Mouse (Mus musculus) CD4-positive, CD25-positive, alpha-beta regulatory T cell, adult 4 months (primary cell): ENCODE measurements around the gene Cd3eap. TPM values are rescaled to one million over a fixed set of nuclear protein-coding genes. Genes with fewer than 3 reads are reported as not detected.

Experiments used
- ATAC-seq: one replicate; pipeline ENCODE4 v1.8.0; 2017
- polyA plus RNA-seq, 2 experiments: library from polyadenylated mRNA; unstranded; fragments of 100-300 nt; shearing (Covaris generic); gene quantifications; one replicate each; pipeline ENCODE4 v1.2.1; 2017

Gene Cd3eap
- polyA plus RNA-seq: 10 to 100 TPM; 15.8 to 17.6 TPM

GRCm38 (mm10) chr7:19359299-19359891, at the start of gene Cd3eap, which contains the start of gene Ppp1r13l:
Gene Cd3eap (minus strand): TSS chr7:19359483.
Gene Ppp1r13l (plus strand): TSS chr7:19359749.
- peak; percentile 86 for ATAC-seq

- peak; percentile 74 for ATAC-seq
These were observed 46.1 kb upstream of the Cd3eap start for GRCm38 (mm10) chr7:19405417-19405816.

DNA sequence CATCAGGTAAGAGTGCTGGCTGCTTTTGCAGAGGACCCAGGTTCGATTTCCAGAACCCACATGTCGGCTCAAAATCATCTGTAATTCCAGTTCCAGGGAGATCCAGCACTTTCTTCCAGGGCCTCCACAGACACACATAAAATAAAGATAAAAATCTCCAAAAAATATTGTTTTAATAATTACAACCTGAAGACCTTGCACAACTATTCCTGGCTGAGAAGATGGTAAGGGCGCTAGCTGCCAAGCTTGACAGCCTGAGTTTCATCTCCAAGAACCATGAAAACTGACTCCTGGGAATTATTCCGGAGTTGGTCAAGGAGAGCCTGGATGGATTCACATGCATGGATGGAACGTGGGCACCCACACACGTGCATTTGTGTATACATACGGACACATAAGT, 45.2 kb upstream of the Cd3eap start, which contains the start of gene Ckm:
Gene Ckm (plus strand): TSS at position 301 of the 400 bp plus-strand sequence.
- ATAC-seq: no peak

GRCm38 (mm10) chr7:19403731-19404296, 44.5 kb upstream of the Cd3eap start, which contains the start of gene Klc3:
Gene Klc3 (minus strand): TSS chr7:19404104.
- peak; percentile 78 for ATAC-seq

- ATAC-seq: no peak
These were observed 43.3 kb upstream of the Cd3eap start for GRCm38 (mm10) chr7:19402535-19403112.

DNA sequence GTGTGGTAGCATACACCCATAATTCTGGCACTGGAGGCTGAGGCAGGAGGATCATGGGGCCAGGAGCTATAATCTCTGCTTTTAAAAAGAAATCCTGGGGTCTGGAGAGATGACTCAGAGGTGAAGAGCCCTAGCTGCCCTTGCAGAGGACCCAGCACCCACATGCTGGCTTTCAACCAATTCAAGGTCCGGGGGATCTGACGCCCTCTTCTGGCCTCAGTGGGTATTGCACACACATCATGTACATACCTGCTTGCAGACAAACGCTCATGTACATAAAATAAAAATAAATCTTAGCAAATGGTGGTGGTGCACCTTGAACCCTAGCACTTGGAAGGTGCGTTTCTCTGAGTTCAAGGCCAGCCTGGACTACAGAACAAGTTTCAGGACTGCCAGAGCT, 41.7 kb upstream of the Cd3eap start:
- no peak for ATAC-seq

- ATAC-seq: peak; percentile 75
These were observed 40.4 kb upstream of the Cd3eap start for GRCm38 (mm10) chr7:19399496-19400280.

- no peak for ATAC-seq
These were observed 35.2 kb upstream of the Cd3eap start for GRCm38 (mm10) chr7:19394484-19394883.

GRCm38 (mm10) chr7:19388699-19389413, 29.6 kb upstream of the Cd3eap start:
- ATAC-seq: no peak

GRCm38 (mm10) chr7:19383708-19384107, 24.4 kb upstream of the Cd3eap start:
- no peak for ATAC-seq

DNA sequence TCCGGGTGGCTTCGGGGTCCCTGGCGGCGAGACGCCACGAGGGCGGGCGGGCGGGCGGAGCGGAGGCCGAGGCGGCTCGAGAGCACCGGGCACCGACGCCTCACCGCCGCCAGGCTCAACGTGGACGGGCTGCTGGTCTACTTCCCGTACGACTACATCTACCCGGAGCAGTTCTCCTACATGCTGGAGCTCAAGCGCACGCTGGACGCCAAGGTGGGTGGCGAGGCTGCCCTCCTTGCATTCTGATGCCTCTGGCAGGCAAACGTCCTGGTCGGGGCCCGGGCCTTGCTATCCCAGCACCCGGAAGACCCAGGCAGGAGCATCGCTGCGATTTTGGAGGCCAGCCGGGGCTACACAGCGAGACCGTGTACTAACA, 22.9 kb upstream of the Cd3eap start:
- ATAC-seq: no peak

DNA sequence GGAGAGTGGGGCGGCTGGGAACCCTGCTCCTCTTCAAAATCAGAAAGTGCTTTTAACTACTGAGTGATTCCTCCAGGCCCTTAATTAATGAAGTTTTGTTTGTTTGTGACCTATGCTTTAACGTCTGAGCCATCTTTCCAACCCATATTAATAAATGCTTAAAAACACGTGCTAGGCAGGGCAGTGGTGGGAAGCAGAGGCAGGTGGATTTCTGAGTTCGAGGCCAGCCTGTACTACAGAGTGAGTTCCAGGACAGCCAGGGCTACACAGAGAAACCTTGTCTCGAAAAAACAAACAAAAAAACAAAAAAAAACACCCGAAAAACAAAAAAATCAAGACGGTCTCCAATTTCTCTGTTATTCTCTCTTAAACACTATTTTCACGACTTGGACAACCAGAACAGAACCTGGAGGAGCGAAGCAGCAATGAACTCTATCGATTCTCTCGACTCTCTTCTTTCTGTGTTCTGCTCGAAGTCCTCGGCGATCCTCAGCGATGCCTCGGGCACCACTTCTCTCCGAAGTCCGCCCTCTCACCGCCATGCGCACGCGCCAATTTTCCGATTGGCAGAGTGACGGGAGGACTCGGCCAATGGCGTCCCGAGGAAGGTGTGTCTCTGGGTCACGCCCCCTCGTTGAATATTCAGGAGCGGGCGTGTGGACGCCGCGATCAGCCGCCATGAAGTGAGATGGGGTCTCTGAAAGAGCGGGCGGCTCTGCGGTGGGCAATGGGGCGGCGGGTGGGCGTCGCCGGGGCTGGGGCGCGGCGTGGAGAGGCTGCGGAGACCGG, 22.3 kb upstream of the Cd3eap start, which contains the start of gene Ercc2:
Gene Ercc2 (plus strand): TSS at position 634 of the 789 bp plus-strand sequence.
- ATAC-seq: peak; percentile 100

DNA sequence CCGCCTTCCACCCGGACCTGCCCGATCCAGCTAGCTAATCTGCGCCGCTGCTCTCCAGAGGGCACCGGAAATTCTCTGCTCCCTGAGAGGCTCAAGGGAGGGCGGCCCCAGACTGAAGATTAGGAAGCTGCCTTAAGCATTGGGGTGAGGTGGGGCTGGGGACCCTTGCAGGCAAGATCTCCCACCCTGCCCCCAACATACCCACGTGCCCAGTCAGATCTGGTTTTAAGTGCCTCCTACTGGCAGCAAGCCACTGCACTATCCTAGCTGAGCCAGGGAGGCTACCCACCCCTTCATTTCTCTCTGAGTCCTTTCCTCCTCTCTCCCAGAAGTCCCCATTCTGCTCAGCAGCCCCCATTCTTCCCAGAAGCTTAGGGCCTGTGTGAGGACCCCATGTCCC, 18.8 kb upstream of the Cd3eap start:
- ATAC-seq: no peak

- ATAC-seq: no peak
These were observed 16.7 kb upstream of the Cd3eap start for GRCm38 (mm10) chr7:19376019-19376418.

DNA sequence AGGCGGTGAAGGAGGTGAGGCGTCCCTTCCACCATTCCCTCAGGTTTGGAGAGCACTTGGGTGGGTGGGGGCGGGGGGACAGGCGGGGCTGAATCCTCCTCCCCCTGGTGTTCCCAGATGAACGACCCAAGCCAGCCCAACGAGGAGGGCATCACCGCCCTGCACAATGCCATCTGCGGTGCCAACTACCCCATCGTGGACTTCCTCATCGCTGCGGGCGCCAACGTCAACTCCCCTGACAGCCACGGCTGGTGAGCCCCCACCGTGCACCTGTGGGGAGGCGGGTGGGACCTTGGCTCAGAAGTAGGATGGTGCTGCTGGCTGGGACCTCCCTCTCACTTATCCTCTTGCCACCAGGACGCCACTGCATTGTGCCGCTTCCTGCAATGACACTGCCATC, 16.1 kb upstream of the Cd3eap start:
- no peak for ATAC-seq

- ATAC-seq: no peak
These were observed 14.1 kb upstream of the Cd3eap start for GRCm38 (mm10) chr7:19373367-19373766.

DNA sequence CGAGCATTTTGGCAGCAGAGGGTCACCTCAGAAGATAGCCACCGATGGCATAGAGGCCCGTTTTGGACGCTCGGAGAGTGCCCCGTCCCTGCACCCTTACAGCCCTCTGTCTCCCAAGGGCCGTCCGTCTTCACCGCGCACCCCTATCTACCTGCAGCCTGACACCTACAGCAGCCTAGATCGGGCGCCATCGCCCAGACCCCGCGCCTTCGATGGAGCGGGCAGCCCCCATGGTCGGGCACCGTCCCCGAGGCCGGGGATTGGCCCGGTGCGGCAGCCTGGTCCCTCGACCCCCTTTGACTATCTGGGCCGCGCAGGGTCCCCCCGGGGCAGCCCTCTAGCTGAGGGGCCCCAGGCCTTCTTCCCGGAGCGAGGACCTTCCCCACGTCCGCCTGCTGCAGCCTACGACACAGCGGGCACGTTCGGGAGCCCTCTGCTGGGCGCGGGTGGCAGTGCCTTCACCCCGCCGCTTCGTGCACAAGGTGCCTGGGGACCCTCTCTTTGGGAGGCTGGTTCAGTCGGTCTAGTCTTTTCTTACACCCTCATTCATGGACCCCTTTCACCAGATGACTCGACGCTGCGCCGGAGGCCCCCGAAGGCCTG, 10.6 kb upstream of the Cd3eap start:
- peak; percentile 96 for ATAC-seq

DNA sequence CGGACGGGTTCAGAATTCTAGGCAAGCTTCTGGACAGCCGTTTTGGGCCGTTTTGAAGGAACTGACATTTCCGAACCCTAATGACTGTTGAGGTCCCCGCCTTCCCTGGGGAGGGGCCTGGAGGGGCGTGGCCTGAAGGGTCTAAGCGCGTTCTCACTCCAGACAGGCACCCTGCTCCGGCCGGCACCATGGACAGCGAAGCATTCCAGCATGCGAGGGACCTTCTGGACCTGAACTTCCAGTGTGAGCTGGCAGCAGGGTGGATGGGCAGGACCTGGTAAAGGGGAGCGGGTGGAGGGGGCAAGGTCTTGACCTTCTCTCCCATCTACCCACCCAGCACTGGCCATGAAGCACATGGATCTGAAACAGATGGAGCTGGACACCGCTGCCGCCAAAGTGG, 9.1 kb upstream of the Cd3eap start:
- ATAC-seq: no peak

DNA sequence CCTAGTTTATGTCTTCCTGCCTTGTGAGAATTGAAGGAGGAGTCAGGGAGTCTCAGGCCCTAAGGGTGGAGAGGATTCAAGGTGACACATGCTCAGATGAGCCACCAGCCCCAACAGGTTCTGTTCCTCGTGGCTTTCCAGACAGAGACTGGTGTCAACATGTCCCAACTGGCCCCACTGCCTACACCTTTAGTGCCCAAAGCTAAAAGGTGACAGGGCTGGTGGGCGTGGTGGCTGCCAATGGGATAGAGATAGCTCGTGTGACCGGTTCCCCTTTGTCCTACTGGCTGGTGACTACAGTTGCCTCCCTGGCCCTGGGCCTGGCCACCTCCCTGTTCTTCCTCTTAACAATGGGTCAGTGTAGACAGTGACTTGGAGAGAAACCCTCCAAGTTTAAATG, 6.1 kb upstream of the Cd3eap start:
- ATAC-seq: no peak

DNA sequence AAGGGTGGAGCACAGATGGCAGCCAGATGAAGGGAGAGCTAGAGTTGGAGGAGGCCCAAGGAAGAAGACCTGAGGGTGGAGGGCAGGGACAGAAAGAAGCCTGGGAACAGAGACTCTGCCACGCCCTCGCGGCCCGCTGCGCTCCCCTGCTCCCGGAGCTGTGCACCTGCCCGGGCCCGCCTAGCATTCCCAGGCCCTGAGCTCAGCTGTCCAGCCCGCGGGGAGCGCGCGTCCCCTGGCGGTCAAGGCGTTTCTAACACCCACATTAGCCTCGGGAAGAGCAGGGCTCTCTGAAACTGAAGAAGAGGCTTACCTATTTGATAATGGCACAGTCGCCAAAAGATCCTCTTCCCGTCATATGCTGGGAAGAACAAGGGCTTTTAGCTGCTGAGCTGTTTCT, 4.6 kb upstream of the Cd3eap start:
- ATAC-seq: no peak

DNA sequence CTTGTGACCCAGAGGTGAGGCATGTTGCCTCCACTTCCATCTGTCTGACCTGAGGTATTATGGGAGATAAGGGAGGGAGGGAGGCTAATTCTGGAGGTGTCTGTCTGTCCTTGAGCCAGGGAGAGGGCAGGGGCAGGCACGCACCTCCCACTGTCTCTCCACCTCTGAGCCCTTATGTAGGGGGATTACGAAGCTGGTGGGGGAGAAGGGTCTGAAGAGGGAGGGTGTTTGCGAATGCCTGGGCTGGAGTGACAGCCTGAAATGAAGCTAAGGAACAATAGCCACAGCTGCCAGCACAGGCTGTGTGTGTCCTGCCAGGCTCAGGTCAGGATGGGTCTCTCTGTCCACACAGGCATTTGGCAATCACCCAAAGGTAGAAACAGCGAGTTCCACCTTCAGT, 3.0 kb upstream of the Cd3eap start:
- no peak for ATAC-seq
